Mouse (Mus musculus): ENCODE data around the gene Etv5.
A peak's percentile ranks its signal among the peaks of the same experiment; 100 is the strongest.

Etv5 gene

GRCm38 (mm10) chr16:22430211-22430951, 9.1 kb downstream of the Etv5 start:
- no peak for DNase-seq (ENCODE audit: low read depth, low spot score)

- DNase-seq (ENCODE audit: low read depth, low spot score): no peak
These were observed 10.1 kb downstream of the Etv5 start for GRCm38 (mm10) chr16:22429377-22429776.

DNA sequence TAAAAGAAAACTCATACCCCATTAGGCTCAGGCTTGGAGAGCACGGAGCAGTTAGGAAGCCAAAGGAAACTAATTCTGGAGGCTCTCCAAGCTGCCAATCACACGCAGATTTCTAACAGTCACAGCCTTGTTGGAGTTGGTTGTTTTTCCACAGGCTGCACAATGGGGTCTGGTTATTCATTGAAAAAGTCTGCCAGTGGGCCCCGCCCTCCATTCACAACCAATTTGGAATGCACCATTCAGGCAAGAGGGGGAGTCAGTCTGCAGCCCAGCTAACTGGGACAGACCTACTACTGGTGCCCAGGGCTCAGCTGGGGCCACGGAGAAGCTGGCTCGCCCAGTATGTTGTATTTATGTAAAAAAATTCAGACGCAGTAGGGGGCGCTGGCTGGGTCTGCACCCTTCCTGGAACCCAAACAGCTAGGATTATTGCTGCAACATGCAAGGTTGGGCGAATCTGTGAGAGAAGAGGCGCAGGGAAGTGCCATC, 10.6 kb downstream of the Etv5 start:
- no peak for DNase-seq (ENCODE audit: low read depth, low spot score)

DNA sequence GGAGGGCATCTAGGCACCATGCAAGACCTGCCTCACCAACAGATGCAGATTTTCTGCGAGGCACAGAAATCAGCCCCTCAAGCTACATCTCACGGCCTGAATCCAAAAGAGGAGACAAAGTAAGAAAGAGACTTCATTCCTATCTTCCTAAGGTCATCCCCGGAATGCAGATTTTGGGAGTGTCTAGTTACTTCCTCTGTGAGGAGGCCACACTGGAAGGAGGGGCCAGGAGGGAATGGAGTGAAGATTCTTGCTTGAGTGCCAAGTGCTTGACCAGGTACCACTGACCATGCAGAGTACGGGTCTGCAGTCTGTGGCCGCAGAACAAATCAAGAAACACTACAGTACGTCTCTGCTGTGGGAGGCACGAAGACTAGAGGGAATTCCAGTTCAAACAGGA, 12.7 kb downstream of the Etv5 start:
- no peak for DNase-seq (ENCODE audit: low read depth, low spot score)

- DNase-seq (ENCODE audit: low read depth, low spot score): no peak
These were observed 17.3 kb downstream of the Etv5 start for GRCm38 (mm10) chr16:22422256-22422655.

DNA sequence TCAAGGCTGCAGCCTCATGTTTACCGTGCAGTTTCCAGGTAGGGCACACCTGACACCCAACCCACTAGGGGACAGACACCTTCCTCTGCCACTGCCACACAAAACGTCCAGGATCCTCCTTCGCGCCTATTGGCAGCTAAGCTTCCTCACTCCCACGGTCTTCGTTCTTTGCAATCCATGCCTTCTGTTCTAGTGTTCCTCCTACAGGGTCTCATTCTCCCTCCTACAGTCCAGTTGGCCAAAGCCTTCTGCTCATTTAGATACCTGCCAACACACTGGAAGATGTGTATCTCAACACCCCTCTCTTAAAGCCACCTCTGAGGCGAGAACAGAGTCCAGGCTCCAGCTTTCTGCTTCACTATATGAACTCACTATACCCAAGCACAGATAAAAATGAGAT, 21.6 kb downstream of the Etv5 start:
- DNase-seq (ENCODE audit: low read depth, low spot score): no peak

- no peak for DNase-seq (ENCODE audit: low read depth, low spot score)
These were observed 22.5 kb downstream of the Etv5 start for GRCm38 (mm10) chr16:22417044-22417443.

GRCm38 (mm10) chr16:22416140-22416848, 23.2 kb downstream of the Etv5 start:
- no peak for DNase-seq (ENCODE audit: low read depth, low spot score)

GRCm38 (mm10) chr16:22414205-22414754, 25.2 kb downstream of the Etv5 start:
- no peak for DNase-seq (ENCODE audit: low read depth, low spot score)

DNA sequence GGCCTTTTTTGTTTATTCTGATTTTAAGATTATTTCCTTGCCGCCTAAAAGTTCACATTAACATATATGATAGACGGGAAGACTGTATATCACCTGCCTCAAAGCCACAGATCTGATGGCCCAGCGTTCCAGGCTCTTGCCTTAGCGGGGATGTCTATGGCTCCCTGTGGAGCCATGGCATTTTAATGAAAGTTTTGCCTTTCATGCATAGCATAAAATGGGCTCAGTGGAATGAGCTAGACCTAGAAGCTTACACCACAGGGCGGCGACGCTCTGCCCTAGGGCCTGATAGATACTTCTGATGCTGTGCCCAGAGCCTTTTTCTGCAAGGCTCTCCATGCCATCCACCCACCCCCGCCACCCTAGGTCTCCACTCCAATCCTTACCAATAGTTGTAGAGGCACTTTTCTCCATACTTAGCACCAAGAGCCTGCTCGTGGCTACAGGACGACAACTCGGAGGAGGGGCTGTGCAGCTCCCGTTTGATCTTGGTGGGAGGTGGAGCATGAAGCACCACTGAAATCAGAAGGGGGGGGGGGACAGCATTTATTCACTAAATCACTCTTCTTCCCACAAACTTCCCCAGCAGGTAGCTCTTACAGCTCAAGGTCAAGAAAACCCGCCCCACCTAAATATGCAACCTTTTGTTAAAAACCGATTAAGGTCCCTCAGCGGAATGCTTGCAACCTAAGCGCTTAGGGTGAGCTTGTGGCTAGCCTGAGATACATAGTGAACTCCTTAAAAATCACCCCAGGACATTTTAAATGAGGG, 26.9 kb downstream of the Etv5 start:
- DNase-seq (ENCODE audit: low read depth, low spot score): no peak

- DNase-seq (ENCODE audit: low read depth, low spot score): peak; percentile 28
These were observed 27.8 kb downstream of the Etv5 start for GRCm38 (mm10) chr16:22411764-22412163.

DNA sequence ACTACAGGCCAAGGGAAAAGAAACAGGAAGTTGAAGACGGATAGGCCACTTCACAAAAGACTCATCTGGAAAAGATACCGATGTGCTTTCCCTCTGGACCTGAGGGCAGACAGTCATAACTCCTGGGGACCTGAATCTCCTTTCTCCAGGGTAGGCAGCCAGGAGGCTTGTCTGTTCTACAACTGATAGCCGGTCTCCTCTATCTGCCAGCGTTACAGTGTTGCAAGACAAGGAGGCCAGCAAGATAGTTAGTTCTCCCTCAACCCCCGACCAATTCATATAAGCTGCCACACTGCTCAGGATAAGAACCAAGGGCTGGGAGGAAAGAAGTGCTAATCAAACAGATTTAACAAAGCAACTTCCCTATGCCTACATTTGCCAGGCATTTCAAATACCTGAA, 29.5 kb downstream of the Etv5 start:
- DNase-seq (ENCODE audit: low read depth, low spot score): no peak

DNA sequence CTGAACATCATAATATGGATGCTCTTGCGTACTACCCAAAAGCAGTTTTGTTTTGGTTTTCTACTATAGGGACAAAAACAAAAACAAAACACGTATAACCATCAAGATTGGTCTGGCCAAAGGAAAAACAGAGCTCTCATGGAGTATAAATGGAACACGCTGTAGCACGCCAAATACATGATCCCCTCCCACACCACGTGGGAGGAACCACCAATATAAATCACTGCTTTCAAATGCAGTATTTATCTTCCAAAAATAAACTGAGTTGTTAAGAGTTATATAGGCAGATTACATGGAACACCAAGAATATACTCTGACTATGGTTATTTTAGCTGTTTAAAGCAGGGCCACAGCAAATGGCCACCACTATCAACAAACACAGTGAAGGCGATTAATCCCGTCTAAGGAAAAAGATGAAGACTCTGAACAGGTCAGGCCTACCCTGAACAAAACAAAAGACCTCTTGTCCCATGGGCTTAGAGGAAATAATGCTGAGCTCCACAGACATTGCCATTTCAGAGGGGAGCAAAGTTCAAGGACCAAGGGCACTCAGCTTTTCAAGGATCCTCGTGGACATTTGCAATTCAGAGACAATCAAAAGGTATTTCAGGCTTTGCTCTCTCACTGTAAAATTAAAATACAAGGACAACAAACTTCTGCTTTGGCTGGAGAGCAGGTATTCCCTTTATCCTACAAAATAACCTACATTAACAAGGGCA, 30.7 kb downstream of the Etv5 start:
- no peak for DNase-seq (ENCODE audit: low read depth, low spot score)

GRCm38 (mm10) chr16:22406747-22407146, 32.8 kb downstream of the Etv5 start:
- DNase-seq (ENCODE audit: low read depth, low spot score): no peak

DNA sequence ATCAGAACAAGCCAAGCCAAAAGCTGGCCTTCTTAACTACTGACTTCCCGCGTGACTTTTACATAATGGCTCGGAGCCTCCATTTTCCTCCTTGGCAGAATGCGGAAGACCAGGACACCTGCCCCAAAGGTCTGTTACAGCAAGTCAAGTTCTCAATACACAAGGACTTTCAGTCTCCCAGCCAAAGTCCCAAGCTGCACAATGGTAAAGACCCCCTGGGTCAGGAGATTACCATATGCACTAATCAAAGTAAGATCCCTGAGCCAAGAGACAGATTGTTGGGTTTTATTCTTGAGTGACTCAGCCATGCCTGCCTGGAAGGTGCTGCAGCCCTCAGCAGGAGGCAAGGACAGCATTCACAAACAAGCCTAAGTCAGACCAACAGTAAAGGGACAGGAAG, 33.5 kb downstream of the Etv5 start:
- DNase-seq (ENCODE audit: low read depth, low spot score): no peak

DNA sequence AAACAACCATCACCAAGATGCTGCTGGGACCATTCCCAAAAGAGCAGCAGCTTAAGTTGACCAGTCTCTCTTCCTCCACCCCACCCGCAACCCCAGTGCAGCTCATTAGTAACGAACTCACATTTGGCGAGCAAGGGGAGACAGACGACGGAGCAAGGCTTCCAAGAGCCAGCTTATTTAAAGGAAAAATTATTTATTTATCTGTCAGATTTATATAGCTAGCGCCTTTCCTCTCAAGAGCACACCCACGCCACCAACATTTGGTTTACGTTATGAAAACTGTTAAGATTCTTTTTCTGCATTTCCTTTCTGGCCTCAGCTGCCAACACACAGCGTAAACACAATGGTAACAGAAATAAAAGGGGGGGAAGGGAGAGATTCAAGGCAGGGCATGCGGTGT, 34.0 kb downstream of the Etv5 start:
- no peak for DNase-seq (ENCODE audit: low read depth, low spot score)

DNA sequence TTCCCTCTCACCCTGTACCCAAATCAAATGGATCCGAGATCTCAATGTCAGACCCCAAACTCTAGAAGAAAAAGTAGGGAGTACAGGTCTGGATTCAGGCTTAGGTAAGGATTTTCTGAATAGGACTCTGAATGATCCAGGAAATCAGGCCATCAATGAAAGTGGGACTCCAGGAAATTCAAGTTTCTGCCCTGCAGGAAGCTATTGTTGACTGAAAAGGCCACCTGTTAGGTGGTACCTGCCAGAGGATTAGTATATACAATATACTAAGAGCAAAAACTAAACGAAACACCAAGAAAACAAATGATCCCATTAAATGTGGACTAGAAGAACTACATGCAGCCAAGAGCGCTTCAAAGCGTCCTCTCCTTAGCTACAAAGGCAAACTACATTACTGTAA, 35.8 kb downstream of the Etv5 start:
- no peak for DNase-seq (ENCODE audit: low read depth, low spot score)

- no peak for DNase-seq (ENCODE audit: low read depth, low spot score)
These were observed 36.9 kb downstream of the Etv5 start for GRCm38 (mm10) chr16:22402600-22402999.

GRCm38 (mm10) chr16:22400226-22400625, 39.3 kb downstream of the Etv5 start:
- DNase-seq (ENCODE audit: low read depth, low spot score): no peak

GRCm38 (mm10) chr16:22398784-22399453, 40.6 kb downstream of the Etv5 start:
- DNase-seq (ENCODE audit: low read depth, low spot score): no peak

DNA sequence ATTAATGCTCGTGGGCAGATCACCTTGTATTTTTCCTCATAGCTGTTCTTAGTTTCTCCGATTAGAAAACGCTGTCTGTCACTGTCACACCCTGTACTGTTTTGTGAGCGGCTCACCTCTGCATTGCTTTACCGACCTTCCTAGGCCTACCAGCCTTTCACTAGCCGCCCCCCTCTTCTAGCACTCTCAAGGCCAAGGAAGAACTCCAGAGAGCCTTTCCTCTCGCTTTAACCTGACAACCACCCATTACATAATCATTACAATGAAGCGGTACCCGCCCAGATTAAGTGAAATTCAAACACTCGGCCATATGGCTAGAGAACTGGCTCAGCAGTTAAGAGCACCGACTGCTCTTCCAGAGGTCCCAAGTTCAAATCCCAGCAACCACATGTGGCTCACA, 41.2 kb downstream of the Etv5 start:
- DNase-seq (ENCODE audit: low read depth, low spot score): no peak
